Mouse (Mus musculus): ENCODE results near the gene Rad54l2. TPM values are rescaled to one million over a fixed set of nuclear protein-coding genes. Genes with fewer than 3 reads are reported as not detected.

Rad54l2 gene
- polyA plus RNA-seq, 1 experiment from 2014 or later: 8.5 TPM

DNA sequence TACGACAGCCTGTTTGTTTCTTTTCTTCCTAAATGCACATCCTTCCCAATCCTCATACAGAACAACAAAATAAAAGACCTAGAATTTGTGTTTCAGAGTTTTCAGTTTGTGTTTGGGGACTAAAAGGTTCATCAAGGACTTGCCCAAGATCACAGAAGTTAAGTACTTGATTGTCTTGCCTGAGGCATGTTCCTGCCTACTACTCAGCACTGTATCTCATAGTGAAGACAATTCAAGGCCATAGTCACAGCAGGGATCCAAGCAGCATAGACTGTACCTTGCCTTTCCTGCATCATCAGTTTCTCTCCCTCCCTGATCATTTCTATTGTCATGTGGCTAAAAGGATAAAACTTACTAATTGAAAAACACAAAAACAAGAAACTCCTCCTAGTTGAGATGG is 49.0 kb downstream of the Rad54l2 start:
- Histone ChIP-seq H3K27me3 (no peaks in the 10 kb centered on the region), H3K27ac (no peak overlapping the region), H3K36me3 (peaks cover 10% of the 10 kb centered on the region), H3K4me1 (no peaks in the 10 kb centered on the region), H3K9ac (no peak overlapping the region), H3K9me3 (no peaks in the 10 kb centered on the region), H3K4me3 (no peak overlapping the region), H3K4me2 (no peak overlapping the region)
- 91% methylated on average over 1 of the region's 1 CpGs for WGBS
- no peak for ATAC-seq (ENCODE audit: insufficient number of reproducible peaks, insufficient read depth, low FRiP score, low TSS enrichment, low read depth)

- no peaks in the 10 kb centered on the region for H3K4me1 ChIP-seq
- H3K36me3 ChIP-seq: peaks cover 10% of the 10 kb centered on the region
- ATAC-seq (ENCODE audit: insufficient number of reproducible peaks, insufficient read depth, low FRiP score, low TSS enrichment, low read depth): no peak
- no peaks in the 10 kb centered on the region for H3K9me3 ChIP-seq
- H3K9ac ChIP-seq: no peak overlapping the region
- no peaks in the 10 kb centered on the region for H3K27me3 ChIP-seq
- 68% methylated on average over 1 of the region's 1 CpGs for WGBS
- no peak overlapping the region for H3K4me3 ChIP-seq
- no peak overlapping the region for H3K4me2 ChIP-seq
- H3K27ac ChIP-seq: no peak overlapping the region
Observed at GRCm38 (mm10) chr9:106739056-106739455, 49.9 kb downstream of the Rad54l2 start.

DNA sequence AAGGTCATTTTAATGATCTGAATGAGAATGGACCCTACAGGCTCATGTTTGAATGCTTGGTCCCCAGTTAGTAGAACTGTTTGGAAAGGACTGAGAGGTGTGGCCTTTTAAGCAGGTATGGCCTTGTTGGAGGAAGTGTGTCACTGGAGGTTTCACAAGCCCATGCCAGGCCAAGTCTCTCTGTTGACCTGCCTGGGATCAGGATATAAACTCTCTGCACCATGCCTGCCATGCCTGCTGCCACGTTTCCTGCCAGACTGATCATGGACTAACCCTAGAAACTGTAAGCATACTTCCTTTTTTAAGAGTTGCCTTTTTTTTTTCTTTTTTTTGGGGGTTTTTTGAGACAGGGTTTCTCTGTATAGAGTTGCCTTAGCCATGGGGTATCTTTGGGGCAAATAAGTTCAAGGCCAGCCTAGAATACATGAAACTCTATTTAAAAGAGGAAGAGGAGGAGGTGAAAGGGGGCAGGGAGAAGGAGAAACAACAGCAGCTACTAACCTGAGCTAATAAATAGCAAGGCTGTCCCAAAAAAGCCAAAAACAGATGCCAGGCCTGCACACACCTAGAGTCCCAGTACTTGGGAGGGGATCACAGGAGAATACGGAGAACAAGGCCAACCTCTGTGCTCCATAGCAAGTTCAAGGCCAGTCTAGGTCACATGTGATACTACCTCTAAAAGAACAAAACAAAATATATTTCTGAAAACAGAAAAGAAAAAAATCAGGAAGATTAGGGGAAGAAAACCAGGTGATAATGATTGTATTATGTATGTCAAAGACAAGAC is 50.6 kb downstream of the Rad54l2 start:
- H3K4me1 ChIP-seq: no peaks in the 10 kb centered on the region
- no peak for ATAC-seq (ENCODE audit: insufficient number of reproducible peaks, insufficient read depth, low FRiP score, low TSS enrichment, low read depth)
- WGBS: 94% methylated on average over 2 of the region's 2 CpGs
- H3K4me2 ChIP-seq: no peak overlapping the region
- no peaks in the 10 kb centered on the region for H3K27me3 ChIP-seq
- no peak overlapping the region for H3K4me3 ChIP-seq
- no peak overlapping the region for H3K27ac ChIP-seq
- no peak overlapping the region for H3K9ac ChIP-seq
- peaks cover 8% of the 10 kb centered on the region for H3K36me3 ChIP-seq
- no peaks in the 10 kb centered on the region for H3K9me3 ChIP-seq

DNA sequence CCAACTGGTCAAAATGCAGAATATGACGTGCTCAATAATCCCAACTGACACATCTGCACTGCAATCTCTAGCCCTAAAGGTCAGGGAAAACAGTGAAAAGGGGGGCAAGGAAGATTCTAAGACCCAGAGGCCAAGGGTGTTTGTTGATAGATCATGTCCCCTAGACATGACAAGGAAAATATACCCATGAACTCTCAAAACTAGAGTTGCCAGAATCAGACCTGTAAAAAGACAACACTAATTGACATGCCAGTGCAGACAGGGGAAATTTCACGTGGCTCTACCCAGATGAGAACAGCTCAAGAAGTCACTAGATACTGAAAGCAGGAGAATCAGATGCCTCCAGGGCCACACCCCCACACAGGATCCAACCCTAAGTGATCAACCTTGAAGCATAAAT is 55.3 kb downstream of the Rad54l2 start:
- Histone ChIP-seq H3K9me3 (no peaks in the 10 kb centered on the region), H3K4me2 (no peak overlapping the region), H3K27ac (no peak overlapping the region), H3K4me1 (no peaks in the 10 kb centered on the region), H3K27me3 (no peaks in the 10 kb centered on the region), H3K9ac (no peak overlapping the region), H3K36me3 (peaks cover 5% of the 10 kb centered on the region), H3K4me3 (no peak overlapping the region)
- no peak for ATAC-seq (ENCODE audit: insufficient number of reproducible peaks, insufficient read depth, low FRiP score, low TSS enrichment, low read depth)
- WGBS: 75% methylated on average over 2 of the region's 2 CpGs

GRCm38 (mm10) chr9:106729416-106729815 is 59.6 kb downstream of the Rad54l2 start:
- H3K36me3 ChIP-seq: no peaks in the 10 kb centered on the region
- H3K4me3 ChIP-seq: no peak overlapping the region
- ATAC-seq (ENCODE audit: insufficient number of reproducible peaks, insufficient read depth, low FRiP score, low TSS enrichment, low read depth): no peak
- 93% methylated on average over 2 of the region's 2 CpGs for WGBS
- H3K9me3 ChIP-seq: no peaks in the 10 kb centered on the region
- H3K27me3 ChIP-seq: no peaks in the 10 kb centered on the region
- H3K4me2 ChIP-seq: no peak overlapping the region
- no peaks in the 10 kb centered on the region for H3K4me1 ChIP-seq
- H3K9ac ChIP-seq: no peak overlapping the region
- H3K27ac ChIP-seq: no peak overlapping the region

GRCm38 (mm10) chr9:106726891-106727290 is 62.1 kb downstream of the Rad54l2 start:
- H3K4me3 ChIP-seq: no peak overlapping the region
- H3K9ac ChIP-seq: no peak overlapping the region
- no peaks in the 10 kb centered on the region for H3K9me3 ChIP-seq
- WGBS: 97% methylated on average over 1 of the region's 1 CpGs
- H3K27ac ChIP-seq: no peak overlapping the region
- H3K36me3 ChIP-seq: peaks cover 7% of the 10 kb centered on the region; the same call in 1 of the 2 replicates
- no peaks in the 10 kb centered on the region for H3K4me1 ChIP-seq
- H3K4me2 ChIP-seq: no peak overlapping the region
- H3K27me3 ChIP-seq: no peaks in the 10 kb centered on the region
- ATAC-seq (ENCODE audit: insufficient number of reproducible peaks, insufficient read depth, low FRiP score, low TSS enrichment, low read depth): no peak

DNA sequence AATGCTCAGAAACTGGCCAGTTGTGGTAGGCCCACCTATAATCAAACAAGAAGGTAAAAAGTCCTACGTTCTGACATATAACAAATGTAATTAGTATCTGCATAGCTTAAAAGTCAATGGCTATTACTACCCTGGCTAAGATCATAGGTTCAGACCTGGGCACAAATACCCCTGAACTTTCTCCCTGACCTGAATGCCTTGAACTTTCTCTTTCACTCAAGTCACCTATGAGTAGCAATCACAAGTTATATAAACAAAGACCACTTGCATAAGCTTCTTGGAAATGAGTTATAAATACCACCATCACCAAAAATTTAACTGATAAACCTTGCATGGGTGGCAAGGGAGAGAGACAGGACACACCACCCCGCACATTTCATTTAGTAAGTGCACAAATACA is 63.6 kb downstream of the Rad54l2 start:
- H3K4me1 ChIP-seq: no peaks in the 10 kb centered on the region
- H3K9ac ChIP-seq: no peak overlapping the region
- H3K4me2 ChIP-seq: no peak overlapping the region
- no peak overlapping the region for H3K27ac ChIP-seq
- no peak overlapping the region for H3K4me3 ChIP-seq
- H3K9me3 ChIP-seq: no peaks in the 10 kb centered on the region
- peaks cover 15% of the 10 kb centered on the region; the same call in 1 of the 2 replicates for H3K36me3 ChIP-seq
- no peak for ATAC-seq (ENCODE audit: insufficient number of reproducible peaks, insufficient read depth, low FRiP score, low TSS enrichment, low read depth)
- no peaks in the 10 kb centered on the region for H3K27me3 ChIP-seq
- 93% methylated on average over 2 of the region's 2 CpGs for WGBS

DNA sequence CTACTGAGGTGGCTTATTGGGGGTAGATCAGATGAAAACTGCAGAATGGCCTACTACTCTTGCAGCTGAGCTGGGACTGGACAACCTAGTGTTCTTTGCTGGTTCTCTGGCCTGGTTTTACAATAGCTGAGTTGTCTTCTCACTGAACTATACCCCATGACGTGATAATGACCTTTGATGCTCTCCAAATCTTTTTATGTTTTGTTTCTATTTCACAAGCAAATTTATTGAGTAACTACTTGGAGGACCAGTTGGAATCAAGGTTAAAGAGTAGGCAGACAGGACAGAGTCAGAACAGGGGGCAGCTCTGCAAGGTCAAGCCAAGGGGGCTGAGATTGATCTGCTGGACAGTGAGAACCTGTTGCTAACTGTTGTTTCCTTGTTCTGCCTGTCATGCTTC is 64.1 kb downstream of the Rad54l2 start:
- Histone ChIP-seq H3K9ac (no peak overlapping the region), H3K4me1 (no peaks in the 10 kb centered on the region), H3K27ac (no peak overlapping the region), H3K4me2 (no peak overlapping the region), H3K27me3 (no peaks in the 10 kb centered on the region), H3K9me3 (no peaks in the 10 kb centered on the region), H3K4me3 (no peak overlapping the region), H3K36me3 (peaks cover 20% of the 10 kb centered on the region; the same call in 1 of the 2 replicates)
- 94% methylated on average over 1 of the region's 1 CpGs for WGBS
- no peak for ATAC-seq (ENCODE audit: insufficient number of reproducible peaks, insufficient read depth, low FRiP score, low TSS enrichment, low read depth)

GRCm38 (mm10) chr9:106716729-106717128 is 72.3 kb downstream of the Rad54l2 start:
- Histone ChIP-seq H3K4me3 (no peak overlapping the region), H3K27ac (no peak overlapping the region), H3K36me3 (peaks cover 86% of the 10 kb centered on the region), H3K9ac (no peak overlapping the region), H3K9me3 (no peaks in the 10 kb centered on the region), H3K4me1 (no peaks in the 10 kb centered on the region), H3K4me2 (no peak overlapping the region), H3K27me3 (no peaks in the 10 kb centered on the region)
- no peak for ATAC-seq (ENCODE audit: insufficient number of reproducible peaks, insufficient read depth, low FRiP score, low TSS enrichment, low read depth)
- WGBS: 90% methylated on average over 4 of the region's 4 CpGs

- WGBS: 90% methylated on average over 2 of the region's 2 CpGs
- H3K9ac ChIP-seq: no peak overlapping the region
- H3K4me2 ChIP-seq: no peak overlapping the region
- no peaks in the 10 kb centered on the region for H3K9me3 ChIP-seq
- no peak overlapping the region for H3K4me3 ChIP-seq
- no peak overlapping the region for H3K27ac ChIP-seq
- no peaks in the 10 kb centered on the region for H3K4me1 ChIP-seq
- H3K27me3 ChIP-seq: no peaks in the 10 kb centered on the region
- no peak for ATAC-seq (ENCODE audit: insufficient number of reproducible peaks, insufficient read depth, low FRiP score, low TSS enrichment, low read depth)
- peaks cover 86% of the 10 kb centered on the region for H3K36me3 ChIP-seq
Observed at GRCm38 (mm10) chr9:106716232-106716631, 72.8 kb downstream of the Rad54l2 start.

- 93% methylated on average over 2 of the region's 2 CpGs for WGBS
- Histone ChIP-seq H3K4me1 (no peaks in the 10 kb centered on the region), H3K36me3 (peaks cover 87% of the 10 kb centered on the region), H3K9me3 (no peaks in the 10 kb centered on the region), H3K27me3 (no peaks in the 10 kb centered on the region), H3K4me2 (no peak overlapping the region), H3K9ac (no peak overlapping the region), H3K27ac (no peak overlapping the region), H3K4me3 (no peak overlapping the region)
- ATAC-seq (ENCODE audit: insufficient number of reproducible peaks, insufficient read depth, low FRiP score, low TSS enrichment, low read depth): no peak
Observed at GRCm38 (mm10) chr9:106712470-106712869, 76.5 kb downstream of the Rad54l2 start.

DNA sequence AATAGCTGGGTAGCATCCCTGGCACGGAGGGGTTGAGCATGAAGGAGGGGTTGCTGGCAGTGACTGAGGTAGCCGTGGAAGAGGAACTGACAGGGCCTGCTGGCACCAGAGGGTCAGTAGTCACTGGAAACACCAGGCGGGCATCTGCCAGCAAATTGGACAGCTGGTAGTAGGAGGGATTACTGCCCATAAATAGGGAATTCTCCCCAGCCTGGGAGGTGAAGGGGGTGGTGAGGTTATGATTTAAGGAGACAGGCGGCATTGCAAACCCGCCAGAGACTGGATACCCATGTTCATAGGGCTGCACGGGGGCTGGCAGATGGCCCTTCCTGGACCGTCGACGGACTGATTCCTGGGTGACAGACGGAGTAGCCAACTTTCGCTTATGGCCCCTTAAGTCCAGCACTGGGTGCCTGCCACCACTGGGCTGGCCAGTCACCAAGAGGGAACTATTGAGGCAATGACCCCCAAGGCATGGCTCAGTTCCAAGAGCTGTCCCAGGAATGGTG is 96.0 kb downstream of the Rad54l2 start:
- ATAC-seq (ENCODE audit: insufficient number of reproducible peaks, insufficient read depth, low FRiP score, low TSS enrichment, low read depth): no peak
- no peak overlapping the region for H3K27ac ChIP-seq
- H3K9ac ChIP-seq: no peak overlapping the region
- H3K4me3 ChIP-seq: no peak overlapping the region
- no peaks in the 10 kb centered on the region for H3K27me3 ChIP-seq
- 94% methylated on average over 11 of the region's 11 CpGs for WGBS
- H3K36me3 ChIP-seq: peaks cover 41% of the 10 kb centered on the region
- no peaks in the 10 kb centered on the region for H3K9me3 ChIP-seq
- no peak overlapping the region for H3K4me2 ChIP-seq
- no peaks in the 10 kb centered on the region for H3K4me1 ChIP-seq
